ENCODE assay signal across 9 mouse cellular contexts in the genomic region with DNA sequence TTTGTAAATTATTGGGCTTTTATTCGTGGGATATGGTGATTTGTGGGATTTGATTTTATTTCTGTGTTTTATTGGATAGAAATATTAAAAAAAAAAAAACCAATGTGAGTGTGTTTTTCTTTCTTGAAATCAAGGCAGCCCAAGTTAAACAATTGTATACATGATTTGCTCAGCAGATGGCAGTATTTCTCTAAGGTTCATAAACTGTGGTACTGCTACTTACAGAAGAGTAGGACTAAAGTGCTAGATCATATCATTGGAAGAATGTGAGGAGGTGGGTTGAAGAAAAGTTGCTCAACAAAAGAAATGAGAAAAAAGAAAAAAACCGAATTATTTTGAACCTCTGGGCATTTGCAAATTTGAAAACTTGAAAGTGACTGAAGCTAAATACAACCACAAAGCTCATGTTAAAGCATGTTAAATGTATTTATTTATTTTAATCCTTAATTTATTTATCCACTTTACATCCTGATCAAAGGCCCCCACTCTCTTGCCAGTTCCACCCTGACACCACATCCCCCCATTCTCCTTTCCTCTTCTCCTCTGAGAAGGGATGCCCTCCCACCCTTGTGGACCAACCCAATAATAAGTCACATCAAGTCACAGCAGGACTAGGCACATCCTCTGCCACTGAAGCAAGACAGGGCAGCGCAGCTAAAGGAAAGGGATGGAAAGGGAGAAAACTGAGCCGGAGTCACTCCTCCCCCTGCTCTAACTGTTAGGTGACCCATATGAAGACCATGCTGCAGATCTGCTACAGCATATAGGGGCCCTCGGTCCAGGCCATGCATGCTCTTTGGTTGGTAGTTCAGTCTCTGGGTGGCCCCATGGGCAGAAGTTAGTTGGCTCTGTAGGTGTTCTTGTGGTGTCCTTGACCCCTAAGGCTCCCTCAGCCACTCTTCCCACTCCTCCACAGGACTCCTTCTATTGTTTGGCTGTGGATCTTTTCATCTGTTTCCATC. TPM values are rescaled to one million over a fixed set of nuclear protein-coding genes. Genes with fewer than 3 reads are reported as not detected.
A peak's percentile ranks its signal among the peaks of the same experiment; 100 is the strongest.
DNase-seq lines count a peak whose midpoint lies in the region; ATAC-seq and TF ChIP-seq lines count a peak whose summit lies in the region.
"Had no signal": no experiment of that assay in that cellular context is flagged by ENCODE, and none has a peak within 500 bp of the region (broad histone marks: within the 10 kb centered on the region; RNA-seq: fewer than 3 reads in every experiment).

No protein-coding gene starts in this region.

- 51% methylated on average over 5 of the region's 5 CpGs for WGBS in hindbrain, embryonic 11.5 days
- WGBS in hindbrain, embryonic 10.5 days: 51% methylated on average over 5 of the region's 5 CpGs
- 58% methylated on average over 5 of the region's 5 CpGs for WGBS in hindbrain, embryonic 16.5 days
- 45% methylated on average over 5 of the region's 5 CpGs for WGBS in heart, embryonic 10.5 days

- DNase-seq in hindbrain, embryonic 11.5 days (ENCODE audit: low spot score): peak; percentile 63
- no peak for DNase-seq in hindbrain, embryonic 10.5 days (ENCODE audit: low spot score)
- peak; percentile 64 for DNase-seq in 416B (ENCODE audit: low read depth)
- DNase-seq in brain, embryonic 14.5 days (ENCODE audit: low read depth): peak; percentile 89
- DNase-seq in thymus, postnatal 10 days (ENCODE audit: low spot score in 2 of 2): no peak
- no peak for DNase-seq in heart, embryonic 10.5 days (ENCODE audit: low spot score)
- DNase-seq in adrenal gland, adult 8-10 months: no peak

- H3K27ac ChIP-seq in hindbrain, embryonic 11.5 days (ENCODE audit: low read depth, low read length): no peak overlapping the region
- no peak overlapping the region for H3K27ac ChIP-seq in hindbrain, embryonic 10.5 days
- H3K27ac ChIP-seq in hindbrain, embryonic 16.5 days (ENCODE audit: low read depth, low read length): no peak overlapping the region
- H3K27ac ChIP-seq in heart, embryonic 10.5 days: no peak overlapping the region

- H3K27me3 ChIP-seq in hindbrain, embryonic 11.5 days (ENCODE audit: control insufficient read depth, insufficient read depth, low read length): no peaks in the 10 kb centered on the region
- H3K27me3 ChIP-seq in hindbrain, embryonic 10.5 days (ENCODE audit: insufficient read depth, poor library complexity, severe bottlenecking): no peaks in the 10 kb centered on the region
- H3K27me3 ChIP-seq in hindbrain, embryonic 16.5 days (replicated peaks; ENCODE audit: control insufficient read depth, insufficient read depth, low read length): no peaks in the 10 kb centered on the region
- H3K27me3 ChIP-seq in heart, embryonic 10.5 days (ENCODE audit: insufficient read depth, poor library complexity, severe bottlenecking): no peaks in the 10 kb centered on the region

- no peak for TF ChIP-seq POLR2A in brain, embryonic 14.5 days (IDR thresholded peaks at IDR 0.05; ENCODE audit: borderline replicate concordance, extremely low read depth, insufficient read depth, insufficient read length, poor library complexity, severe bottlenecking)

- H3K9me3 ChIP-seq in hindbrain, embryonic 11.5 days (ENCODE audit: control insufficient read depth, low read length): no peaks in the 10 kb centered on the region
- H3K9me3 ChIP-seq in hindbrain, embryonic 10.5 days: no peaks in the 10 kb centered on the region
- H3K9me3 ChIP-seq in hindbrain, embryonic 16.5 days (ENCODE audit: control insufficient read depth, low read length): no peaks in the 10 kb centered on the region
- no peaks in the 10 kb centered on the region for H3K9me3 ChIP-seq in heart, embryonic 10.5 days

- TF ChIP-seq CTCF in brain, embryonic 14.5 days (IDR thresholded peaks at IDR 0.05; ENCODE audit: borderline replicate concordance, extremely low read depth, insufficient read depth, insufficient read length): no peak

- H3K4me3 ChIP-seq in hindbrain, embryonic 11.5 days (ENCODE audit: low read depth, low read length): no peak overlapping the region
- H3K4me3 ChIP-seq in hindbrain, embryonic 10.5 days: no peak overlapping the region
- no peak overlapping the region for H3K4me3 ChIP-seq in hindbrain, embryonic 16.5 days (ENCODE audit: low read length)
- H3K4me3 ChIP-seq in heart, embryonic 10.5 days: no peak overlapping the region
- H3K4me3 ChIP-seq: myocyte had no signal

- no peaks in the 10 kb centered on the region for H3K36me3 ChIP-seq in hindbrain, embryonic 11.5 days (ENCODE audit: control insufficient read depth, insufficient read depth, low read length)
- no peaks in the 10 kb centered on the region for H3K36me3 ChIP-seq in hindbrain, embryonic 10.5 days
- H3K36me3 ChIP-seq in hindbrain, embryonic 16.5 days (ENCODE audit: control insufficient read depth, insufficient read depth, low read length): no peaks in the 10 kb centered on the region
- no peaks in the 10 kb centered on the region for H3K36me3 ChIP-seq in heart, embryonic 10.5 days

- peak; percentile 65 for ATAC-seq in hindbrain, embryonic 11.5 days (ENCODE audit: low FRiP score)
- peak; percentile 67; the same call in 1 of the 2 replicates for ATAC-seq in hindbrain, embryonic 16.5 days

- no peaks in the 10 kb centered on the region for H3K4me1 ChIP-seq in hindbrain, embryonic 11.5 days (replicated peaks; ENCODE audit: control insufficient read depth, insufficient read depth, low read length)
- no peaks in the 10 kb centered on the region for H3K4me1 ChIP-seq in hindbrain, embryonic 10.5 days (replicated peaks)
- H3K4me1 ChIP-seq in hindbrain, embryonic 16.5 days (ENCODE audit: control insufficient read depth, insufficient read depth, low read depth, low read length): no peaks in the 10 kb centered on the region
- no peaks in the 10 kb centered on the region for H3K4me1 ChIP-seq in heart, embryonic 10.5 days

- H3K9ac ChIP-seq in hindbrain, embryonic 11.5 days (ENCODE audit: low read depth, low read length): no peak overlapping the region
- H3K9ac ChIP-seq in hindbrain, embryonic 16.5 days (ENCODE audit: low read depth, low read length): no peak overlapping the region

- no peak overlapping the region for H3K4me2 ChIP-seq in hindbrain, embryonic 11.5 days (replicated peaks; ENCODE audit: low read depth, low read length)
- H3K4me2 ChIP-seq in hindbrain, embryonic 16.5 days (ENCODE audit: low read length): no peak overlapping the region

RNA-seq across cellular contexts. Expression of a gene that starts 18.0 kb away (rescaled TPM):
- 3.4 and 5.2 TPM in 2 replicates for polyA plus RNA-seq in hindbrain, embryonic 11.5 days (2014; fragmentation: Nextera tagmentation; extraction: Ambion mirVana)
- 2.3 and 2.8 TPM in 2 replicates for polyA plus RNA-seq in hindbrain, embryonic 10.5 days (2016; fragmentation: Nextera tagmentation; extraction: Ambion mirVana)
- polyA plus RNA-seq in brain, embryonic 14.5 days (2012; rRNA removed): 2.1 and 2.7 TPM in 2 replicates
- polyA plus RNA-seq in hindbrain, embryonic 16.5 days (2015; fragmentation: Nextera tagmentation; extraction: Ambion mirVana): 4.9 and 5.7 TPM in 2 replicates
- polyA plus RNA-seq in heart, embryonic 10.5 days (2016; fragmentation: Nextera tagmentation; extraction: Ambion mirVana): 0.12 TPM in 1 of 2 replicates, not detected in the other
- 1 to 10 TPM in 1 of 4 experiments, under 1 TPM in 3; 0.15 to 1.1 (median 0.68) TPM for total RNA-seq in adrenal gland, adult 8-10 months (2022)
- polyA plus RNA-seq: myocyte had no signal

Comparison
In these comparisons a context has a peak if more than half of its experiments do, and no peak if none do; other contexts are left out.
1. DNase-seq: peak in hindbrain, embryonic 11.5 days (single experiment), 416B (single experiment) and brain, embryonic 14.5 days (single experiment); none in hindbrain, embryonic 10.5 days (single experiment), thymus, postnatal 10 days (0 of 2), heart, embryonic 10.5 days (single experiment) and adrenal gland, adult 8-10 months (single experiment).